Mouse (Mus musculus): Measurements from ENCODE around the gene Srgap2. TPM values are rescaled to one million over a fixed set of nuclear protein-coding genes. Genes with fewer than 3 reads are reported as not detected.

The Srgap2 gene
- total and polyA plus RNA-seq, 3 experiments = 27.9 to 135 (median 32.5) TPM

GRCm38 (mm10) chr1:131419307-131419706, 107.8 kb downstream of the Srgap2 start:
- H3K27me3 ChIP-seq (ENCODE audit: insufficient read depth, low read length) = no peaks in the 10 kb centered on the region
- H3K4me3 ChIP-seq (ENCODE audit: low read depth, low read length) = no peak overlapping the region
- H3K9me3 ChIP-seq (replicated peaks) = no peaks in the 10 kb centered on the region
- TF ChIP-seq GATA1 (IDR thresholded peaks at IDR 0.05; ENCODE audit: borderline replicate concordance, low read length) = no peak
- TF ChIP-seq CTCF (IDR thresholded peaks at IDR 0.05; ENCODE audit: low read depth, low read length) = no peak
- TF ChIP-seq POLR2AphosphoS5 (IDR thresholded peaks at IDR 0.05; ENCODE audit: insufficient replicate concordance, low read depth, low read length) = no peak
- TF ChIP-seq GATA2 (IDR thresholded peaks at IDR 0.05; ENCODE audit: borderline replicate concordance, low read depth, low read length) = no peak
- no peak for TF ChIP-seq TAL1 (conservative IDR thresholded peaks at IDR 0.05; ENCODE audit: low read depth, low read length)
- ATAC-seq (ENCODE audit: extremely low read depth, insufficient number of reproducible peaks, low FRiP score, poor library complexity, severe bottlenecking) (no peak), DNase-seq (ENCODE audit: low spot score) (no peak)
- peaks cover 7% of the 10 kb centered on the region for H3K36me3 ChIP-seq (replicated peaks)
- peaks cover 3% of the 10 kb centered on the region; the same call in 1 of the 2 replicates for H3K4me1 ChIP-seq (ENCODE audit: insufficient read depth, low read depth, low read length)

GRCm38 (mm10) chr1:131417821-131418660, 109.1 kb downstream of the Srgap2 start:
- peaks cover 7% of the 10 kb centered on the region for H3K36me3 ChIP-seq (replicated peaks)
- H3K4me3 ChIP-seq (ENCODE audit: low read depth, low read length) = no peak overlapping the region
- TF ChIP-seq POLR2AphosphoS5 (IDR thresholded peaks at IDR 0.05; ENCODE audit: insufficient replicate concordance, low read depth, low read length) = no peak
- no peak for TF ChIP-seq TAL1 (conservative IDR thresholded peaks at IDR 0.05; ENCODE audit: low read depth, low read length)
- TF ChIP-seq CTCF (IDR thresholded peaks at IDR 0.05; ENCODE audit: low read depth, low read length) = no peak
- no peak for TF ChIP-seq GATA2 (IDR thresholded peaks at IDR 0.05; ENCODE audit: borderline replicate concordance, low read depth, low read length)
- no peak for TF ChIP-seq GATA1 (IDR thresholded peaks at IDR 0.05; ENCODE audit: borderline replicate concordance, low read length)
- no peaks in the 10 kb centered on the region for H3K9me3 ChIP-seq (replicated peaks)
- DNase-seq (ENCODE audit: low spot score) = no peak
- no peak for ATAC-seq (ENCODE audit: extremely low read depth, insufficient number of reproducible peaks, low FRiP score, poor library complexity, severe bottlenecking)
- peaks cover 3% of the 10 kb centered on the region; the same call in 1 of the 2 replicates for H3K4me1 ChIP-seq (ENCODE audit: insufficient read depth, low read depth, low read length)
- H3K27me3 ChIP-seq (ENCODE audit: insufficient read depth, low read length) = no peaks in the 10 kb centered on the region

- H3K9me3 ChIP-seq (replicated peaks) = no peaks in the 10 kb centered on the region
- DNase-seq (ENCODE audit: low spot score) (no peak), ATAC-seq (ENCODE audit: extremely low read depth, insufficient number of reproducible peaks, low FRiP score, poor library complexity, severe bottlenecking) (no peak)
- H3K4me3 ChIP-seq (ENCODE audit: low read depth, low read length) = no peak overlapping the region
- H3K36me3 ChIP-seq (replicated peaks) = peaks cover 6% of the 10 kb centered on the region
- TF ChIP-seq GATA2 (IDR thresholded peaks at IDR 0.05; ENCODE audit: borderline replicate concordance, low read depth, low read length) (no peak), TAL1 (conservative IDR thresholded peaks at IDR 0.05; ENCODE audit: low read depth, low read length) (no peak), CTCF (IDR thresholded peaks at IDR 0.05; ENCODE audit: low read depth, low read length) (no peak), POLR2AphosphoS5 (IDR thresholded peaks at IDR 0.05; ENCODE audit: insufficient replicate concordance, low read depth, low read length) (no peak), GATA1 (IDR thresholded peaks at IDR 0.05; ENCODE audit: borderline replicate concordance, low read length) (no peak)
- peaks cover 3% of the 10 kb centered on the region; the same call in 1 of the 2 replicates for H3K4me1 ChIP-seq (ENCODE audit: insufficient read depth, low read depth, low read length)
- no peaks in the 10 kb centered on the region for H3K27me3 ChIP-seq (ENCODE audit: insufficient read depth, low read length)
These were observed 109.9 kb downstream of the Srgap2 start for GRCm38 (mm10) chr1:131417059-131417750.

GRCm38 (mm10) chr1:131403567-131403966, 123.6 kb downstream of the Srgap2 start:
- ATAC-seq (ENCODE audit: extremely low read depth, insufficient number of reproducible peaks, low FRiP score, poor library complexity, severe bottlenecking) (no peak), DNase-seq (ENCODE audit: low spot score) (no peak)
- peaks cover 27% of the 10 kb centered on the region for H3K36me3 ChIP-seq (replicated peaks)

GRCm38 (mm10) chr1:131400844-131401243, 126.3 kb downstream of the Srgap2 start:
- Histone ChIP-seq H3K9me3 (replicated peaks) (no peaks in the 10 kb centered on the region), H3K27me3 (ENCODE audit: insufficient read depth, low read length) (no peaks in the 10 kb centered on the region), H3K4me1 (ENCODE audit: insufficient read depth, low read depth, low read length) (no peaks in the 10 kb centered on the region), H3K36me3 (replicated peaks) (peaks cover 18% of the 10 kb centered on the region), H3K4me3 (ENCODE audit: low read depth, low read length) (no peak overlapping the region)
- DNase-seq (ENCODE audit: low spot score) = no peak
- ATAC-seq (ENCODE audit: extremely low read depth, insufficient number of reproducible peaks, low FRiP score, poor library complexity, severe bottlenecking) = no peak
- TF ChIP-seq GATA2 (IDR thresholded peaks at IDR 0.05; ENCODE audit: borderline replicate concordance, low read depth, low read length) = no peak

More at GRCm38 (mm10) chr1:131403567-131403966, 123.6 kb downstream of the Srgap2 start:
- no peak overlapping the region for H3K4me3 ChIP-seq (ENCODE audit: low read depth, low read length)
- no peaks in the 10 kb centered on the region for H3K4me1 ChIP-seq (ENCODE audit: insufficient read depth, low read depth, low read length)
- no peak for TF ChIP-seq GATA1 (IDR thresholded peaks at IDR 0.05; ENCODE audit: borderline replicate concordance, low read length)
- TF ChIP-seq CTCF (IDR thresholded peaks at IDR 0.05; ENCODE audit: low read depth, low read length) = no peak
- no peak for TF ChIP-seq TAL1 (conservative IDR thresholded peaks at IDR 0.05; ENCODE audit: low read depth, low read length)
- no peak for TF ChIP-seq POLR2AphosphoS5 (IDR thresholded peaks at IDR 0.05; ENCODE audit: insufficient replicate concordance, low read depth, low read length)
- no peak for TF ChIP-seq GATA2 (IDR thresholded peaks at IDR 0.05; ENCODE audit: borderline replicate concordance, low read depth, low read length)
- H3K27me3 ChIP-seq (ENCODE audit: insufficient read depth, low read length) = no peaks in the 10 kb centered on the region
- H3K9me3 ChIP-seq (replicated peaks) = no peaks in the 10 kb centered on the region

GRCm38 (mm10) chr1:131398181-131398580, 129.0 kb downstream of the Srgap2 start:
- H3K27me3 ChIP-seq (ENCODE audit: insufficient read depth, low read length) = no peaks in the 10 kb centered on the region
- TF ChIP-seq POLR2AphosphoS5 (IDR thresholded peaks at IDR 0.05; ENCODE audit: insufficient replicate concordance, low read depth, low read length) = no peak
- TF ChIP-seq TAL1 (conservative IDR thresholded peaks at IDR 0.05; ENCODE audit: low read depth, low read length) = no peak
- no peak for TF ChIP-seq CTCF (IDR thresholded peaks at IDR 0.05; ENCODE audit: low read depth, low read length)
- no peak for TF ChIP-seq GATA2 (IDR thresholded peaks at IDR 0.05; ENCODE audit: borderline replicate concordance, low read depth, low read length)
- no peak for TF ChIP-seq GATA1 (IDR thresholded peaks at IDR 0.05; ENCODE audit: borderline replicate concordance, low read length)
- peaks cover 11% of the 10 kb centered on the region for H3K36me3 ChIP-seq (replicated peaks)
- DNase-seq (ENCODE audit: low spot score) (no peak), ATAC-seq (ENCODE audit: extremely low read depth, insufficient number of reproducible peaks, low FRiP score, poor library complexity, severe bottlenecking) (no peak)
- no peaks in the 10 kb centered on the region for H3K9me3 ChIP-seq (replicated peaks)
- H3K4me3 ChIP-seq (ENCODE audit: low read depth, low read length) = no peak overlapping the region
- H3K4me1 ChIP-seq (ENCODE audit: insufficient read depth, low read depth, low read length) = no peaks in the 10 kb centered on the region

Measured in G1E (cell line).